Mouse (Mus musculus) limb, embryonic 14.5 days (tissue): ENCODE measurements at regions not wholly inside any gene's neighbourhood (a gene's known extent, or its start where the extent isn't known, plus 50 kb on each side); places are given as distances from the start of the nearest gene placed in this dataset.

ENCODE experiments used
- ATAC-seq: fragments of 200-750 bp; cut with Nextera tagmentation; 2 replicates; pipeline ENCODE4 v1.8.0; 2017; ENCODE audit warnings: low read depth, moderate number of reproducible peaks, moderate TSS enrichment; ENCODE audit not compliant: low FRiP score
- DNase-seq: peaks from one replicate; pipeline ENCODE4 v3.0.0-alpha.2; 2015; ENCODE audit warnings: low spot score
- H3K27ac ChIP-seq: fragments of 300-500 bp; sonication (generic); replicated peaks from 2 replicates; pipeline ENCODE4 v1.5.1; 2014; ENCODE audit warnings: low read depth, mild to moderate bottlenecking, low read length, moderate library complexity, mixed read lengths
- H3K27me3 ChIP-seq: fragments of 300-500 bp; sonication (generic); 2 replicates; pipeline ENCODE4 v1.6.1; 2014; ENCODE audit warnings: low read length, mixed read lengths; ENCODE audit not compliant: control insufficient read depth, insufficient read depth
- H3K36me3 ChIP-seq: fragments of 300-500 bp; sonication (generic); 2 replicates; pipeline ENCODE4 v1.6.1; 2014; ENCODE audit warnings: mild to moderate bottlenecking, low read length, moderate library complexity, mixed read lengths; ENCODE audit not compliant: control insufficient read depth, insufficient read depth
- H3K4me1 ChIP-seq: fragments of 300-500 bp; sonication (generic); 2 replicates; pipeline ENCODE4 v1.6.1; 2014; ENCODE audit warnings: antibody characterized with exemption, low read length, mixed read lengths; ENCODE audit not compliant: control insufficient read depth, insufficient read depth
- H3K4me2 ChIP-seq: fragments of 300-500 bp; sonication (generic); replicated peaks from 2 replicates; pipeline ENCODE4 v1.6.1; 2014; ENCODE audit warnings: low read depth, mild to moderate bottlenecking, low read length, moderate library complexity; ENCODE audit not compliant: severe bottlenecking
- H3K4me3 ChIP-seq: fragments of 300-500 bp; sonication (generic); replicated peaks from 2 replicates; pipeline ENCODE4 v1.5.1; 2014; ENCODE audit warnings: low read length
- H3K9ac ChIP-seq: fragments of 300-500 bp; sonication (generic); 2 replicates; pipeline ENCODE4 v1.6.1; 2014; ENCODE audit warnings: mild to moderate bottlenecking, low read depth, low read length, moderate library complexity; ENCODE audit not compliant: severe bottlenecking
- H3K9me3 ChIP-seq: fragments of 300-500 bp; sonication (generic); 2 replicates; pipeline ENCODE4 v1.6.1; 2016; ENCODE audit warnings: low read length; ENCODE audit not compliant: control insufficient read depth
- POLR2A ChIP-seq: fragments of 200-500 bp; IDR thresholded peaks from 2 replicates; pipeline ENCODE4 v1.8.0; 2012; ENCODE audit warnings: inconsistent platforms, mild to moderate bottlenecking, moderate library complexity, borderline replicate concordance; ENCODE audit not compliant: insufficient read depth, insufficient read length; ENCODE audit errors: extremely low read depth
- WGBS: fragments of 180-500 bp; shearing (Covaris S2); extraction: QIAGEN DNeasy Blood & Tissue Kit; methylation state at CpG from one replicate; pipeline ENCODE4 v1.1.7; 2014; 5-methylcytosine and 5-hydroxymethylcytosine counted together

DNA sequence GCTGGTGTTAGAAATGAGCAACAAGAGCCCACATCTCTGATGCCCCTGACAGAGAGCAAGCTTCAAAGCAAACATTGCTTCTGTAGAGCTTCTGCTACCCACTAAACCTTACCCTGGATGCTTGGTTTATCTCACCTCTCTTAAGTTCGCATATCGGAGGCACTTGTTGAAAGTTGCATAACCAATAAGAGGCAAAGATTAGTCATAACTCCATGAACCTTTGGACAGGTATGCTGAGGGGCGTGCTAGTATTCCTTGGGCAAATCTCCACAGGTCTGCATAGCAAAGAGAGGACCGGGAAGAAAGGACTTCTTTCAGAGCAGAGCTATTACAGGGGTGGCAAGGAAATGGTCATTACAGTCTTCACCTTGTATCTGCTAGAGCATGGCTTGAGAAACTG, 87.7 kb upstream of the 4933415F23Rik start:
- H3K4me1 ChIP-seq, result peaks cover 4% of the 10 kb centered on the region; the same call in 1 of the 2 replicates
- DNase-seq (no peak), ATAC-seq (no peak)
- TF ChIP-seq POLR2A, result no peak
- WGBS, result 90% methylated on average over 4 of the region's 4 CpGs
- no peak overlapping the region for H3K27ac ChIP-seq
- no peak overlapping the region for H3K4me3 ChIP-seq
- no peaks in the 10 kb centered on the region for H3K9me3 ChIP-seq
- no peaks in the 10 kb centered on the region for H3K27me3 ChIP-seq
- no peak overlapping the region for H3K9ac ChIP-seq
- no peaks in the 10 kb centered on the region for H3K36me3 ChIP-seq
- H3K4me2 ChIP-seq, result no peak overlapping the region

DNA sequence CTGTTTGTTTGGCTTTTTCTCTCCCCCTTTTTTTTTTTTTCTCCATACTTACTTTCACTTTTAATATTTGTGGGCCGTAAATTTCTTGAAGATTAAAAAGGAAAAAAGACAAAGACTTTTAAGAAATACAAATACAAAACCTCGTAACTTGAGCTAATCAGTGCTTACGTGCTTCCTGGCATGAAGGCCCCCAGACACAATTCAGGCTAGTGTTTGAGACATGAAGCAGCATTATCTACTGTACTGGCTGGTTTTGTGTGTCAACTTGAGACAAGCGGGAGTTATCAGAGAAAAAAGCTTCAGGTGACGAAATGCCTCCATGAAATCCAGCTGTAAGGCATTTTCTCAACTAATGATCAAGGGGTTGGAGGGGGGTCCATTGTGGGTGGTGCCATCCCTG, 86.2 kb upstream of the 4933415F23Rik start:
- DNase-seq (no peak), ATAC-seq (no peak)
- Histone ChIP-seq H3K4me3 (no peak overlapping the region), H3K9ac (no peak overlapping the region), H3K27me3 (no peaks in the 10 kb centered on the region), H3K4me2 (no peak overlapping the region), H3K4me1 (peaks cover 4% of the 10 kb centered on the region; the same call in 1 of the 2 replicates), H3K36me3 (no peaks in the 10 kb centered on the region), H3K9me3 (no peaks in the 10 kb centered on the region), H3K27ac (peak overlapping the region; percentile 33; the same call in 1 of the 2 replicates)
- TF ChIP-seq POLR2A, result no peak
- WGBS, result 55% methylated on average over 5 of the region's 5 CpGs

DNA sequence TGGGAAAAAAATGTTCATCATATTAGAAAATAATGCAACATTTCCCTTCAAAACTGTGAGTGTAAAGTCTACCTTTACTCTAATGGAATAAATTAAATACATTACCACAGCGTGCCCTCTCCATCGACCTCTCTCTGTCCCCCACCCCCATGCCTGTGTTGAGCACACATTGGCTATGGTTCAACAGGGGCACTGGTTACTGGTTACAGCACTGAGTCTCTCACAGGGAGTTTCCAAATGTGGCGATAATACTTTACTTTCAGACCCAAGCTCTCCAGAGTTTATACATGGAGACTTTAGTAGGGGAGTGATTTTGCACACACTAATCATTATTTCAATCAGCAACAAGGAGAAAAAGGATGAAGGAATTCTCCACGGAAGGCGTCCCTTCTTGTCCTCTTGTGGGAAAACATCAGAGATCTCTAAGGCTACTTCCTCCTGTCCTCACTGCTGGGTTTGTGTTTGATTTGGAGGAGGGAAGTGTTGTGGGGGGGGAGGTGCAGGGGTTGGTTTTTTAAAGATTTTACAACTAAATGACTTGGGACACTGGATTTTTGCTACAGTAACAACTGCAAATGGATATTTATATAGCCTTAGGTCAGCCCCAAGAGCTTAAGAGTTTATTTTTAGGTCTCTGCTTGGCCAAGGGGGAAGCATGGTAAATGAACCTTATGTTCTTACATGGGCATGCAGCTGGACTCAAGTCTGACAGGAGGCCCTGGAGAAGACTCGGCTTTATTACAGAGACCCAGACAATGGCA, 85.6 kb upstream of the 4933415F23Rik start:
- H3K4me1 ChIP-seq, result peaks cover 4% of the 10 kb centered on the region; the same call in 1 of the 2 replicates
- no peak overlapping the region for H3K4me2 ChIP-seq
- peak overlapping the region; percentile 33; the same call in 1 of the 2 replicates for H3K27ac ChIP-seq
- 66% methylated on average over 6 of the region's 6 CpGs for WGBS
- H3K36me3 ChIP-seq, result no peaks in the 10 kb centered on the region
- DNase-seq, result no peak
- peak; percentile 55; the same call in 1 of the 2 replicates for ATAC-seq
- no peaks in the 10 kb centered on the region for H3K27me3 ChIP-seq
- H3K9ac ChIP-seq, result no peak overlapping the region
- no peaks in the 10 kb centered on the region for H3K9me3 ChIP-seq
- TF ChIP-seq POLR2A, result no peak
- no peak overlapping the region for H3K4me3 ChIP-seq

DNA sequence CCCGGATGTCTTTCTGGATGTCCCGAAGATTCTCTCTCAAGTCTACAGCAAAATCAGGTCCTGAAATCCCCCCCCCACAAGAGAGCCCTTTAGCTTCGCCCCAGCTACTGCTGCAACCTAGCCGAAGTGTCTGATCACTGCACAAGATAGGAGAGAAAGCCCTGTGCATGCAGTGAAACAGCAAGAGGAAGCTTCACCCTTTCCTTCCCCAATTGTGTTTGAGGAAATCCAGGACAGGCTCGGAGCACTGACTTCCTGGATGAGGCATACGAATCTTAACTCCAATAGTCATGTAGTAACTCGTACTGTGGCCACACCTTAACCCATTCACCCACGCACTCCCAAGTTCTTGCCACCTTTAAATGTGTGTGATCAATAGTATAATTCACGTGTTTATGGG, 82.7 kb upstream of the 4933415F23Rik start:
- DNase-seq (no peak), ATAC-seq (no peak)
- TF ChIP-seq POLR2A, result no peak
- H3K27ac ChIP-seq, result no peak overlapping the region
- no peaks in the 10 kb centered on the region for H3K27me3 ChIP-seq
- no peaks in the 10 kb centered on the region for H3K9me3 ChIP-seq
- H3K4me2 ChIP-seq, result no peak overlapping the region
- no peak overlapping the region for H3K9ac ChIP-seq
- WGBS, result 77% methylated on average over 9 of the region's 9 CpGs
- no peaks in the 10 kb centered on the region for H3K36me3 ChIP-seq
- no peak overlapping the region for H3K4me3 ChIP-seq
- peaks cover 4% of the 10 kb centered on the region; the same call in 1 of the 2 replicates for H3K4me1 ChIP-seq

DNA sequence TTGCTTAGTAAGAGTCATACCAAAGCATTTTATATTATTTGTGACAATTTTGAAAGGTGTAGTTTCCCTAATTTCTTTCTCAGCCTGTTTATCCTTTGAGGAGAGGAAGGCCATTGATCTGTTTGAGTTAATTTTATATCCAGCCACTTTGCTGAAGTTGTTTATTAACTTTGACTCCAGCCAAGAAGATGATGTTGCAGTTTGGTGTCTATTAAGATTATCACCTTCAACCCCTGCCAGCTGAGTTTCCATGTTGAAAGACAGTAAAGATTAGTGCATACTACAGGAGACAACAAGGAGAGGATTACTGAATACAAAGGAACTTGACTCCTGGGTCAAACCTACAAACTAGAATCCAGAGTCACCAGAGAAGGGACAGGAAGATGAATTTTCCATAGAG, 80.5 kb upstream of the 4933415F23Rik start:
- H3K4me3 ChIP-seq, result no peak overlapping the region
- no peak for DNase-seq
- no peak overlapping the region for H3K4me2 ChIP-seq
- no peak for TF ChIP-seq POLR2A
- no peaks in the 10 kb centered on the region for H3K9me3 ChIP-seq
- H3K4me1 ChIP-seq, result no peaks in the 10 kb centered on the region
- no peaks in the 10 kb centered on the region for H3K36me3 ChIP-seq
- no peak overlapping the region for H3K9ac ChIP-seq
- H3K27me3 ChIP-seq, result no peaks in the 10 kb centered on the region
- no peak overlapping the region for H3K27ac ChIP-seq
- no peak for ATAC-seq
